Mouse (Mus musculus) heart, postnatal 10 days (tissue): ENCODE results near the gene Tenm3. TPM values are rescaled to one million over a fixed set of nuclear protein-coding genes. Genes with fewer than 3 reads are reported as not detected.

Experiments used
- DNase-seq, 2 experiments: peaks; one replicate each; pipeline ENCODE4 v3.0.0; 2021
- intact Hi-C: fragments of 180-260 bp; cut with DNase I; formaldehyde crosslinking; loops from one replicate; pipeline ENCODE4 v1.15.1; 2025
- total RNA-seq, 2 experiments: library from RNA; stranded (reverse); gene quantifications; 2 replicates each; pipeline ENCODE4 v1.2.3; 2021

Tenm3 gene
- total RNA-seq, 2 experiments from 2014 or later, result 8.3 to 8.7 TPM

DNA sequence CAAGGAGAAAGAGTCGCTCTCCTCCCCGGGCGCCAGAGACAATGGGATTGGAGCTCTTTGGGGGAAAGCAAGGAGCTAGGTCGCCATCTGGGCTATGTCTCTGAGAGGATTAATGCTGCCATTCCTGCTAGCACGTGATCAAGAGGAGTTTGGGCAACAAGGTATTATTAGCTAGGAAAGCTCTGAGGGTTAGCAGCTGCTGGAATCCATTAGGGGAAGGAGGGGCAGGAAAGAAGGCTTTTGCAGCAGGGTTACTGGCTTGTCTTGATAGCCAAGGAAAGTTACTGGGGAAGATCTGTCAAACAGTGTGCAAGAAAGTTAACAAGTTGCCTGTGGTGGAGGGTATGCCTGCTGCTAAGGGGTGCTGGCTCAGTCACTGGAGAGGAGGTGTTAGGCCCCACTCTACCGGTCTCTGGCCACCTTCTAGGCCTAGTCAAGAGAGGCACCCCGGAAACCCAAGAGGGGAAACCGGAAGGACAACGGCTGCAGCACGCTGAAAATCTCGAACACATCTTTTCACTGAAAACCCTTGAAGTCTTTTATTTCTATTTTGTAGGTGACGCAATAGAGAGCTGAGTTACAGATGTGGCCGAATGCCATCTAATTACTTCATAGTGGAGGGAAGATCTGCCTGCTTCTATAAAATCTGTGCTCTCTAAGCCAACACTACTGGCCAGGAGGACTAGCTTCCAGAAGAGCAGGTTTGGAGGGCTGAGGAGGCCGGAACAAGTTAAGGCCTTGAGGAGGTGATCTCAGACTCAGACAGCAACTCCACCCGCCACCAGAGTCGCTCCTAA is 534.4 kb downstream of the Tenm3 start:
- intact Hi-C loops, result no loop called here
- peak; percentile 26 to 31 for DNase-seq

- intact Hi-C loops, result no loop called here
Observed at GRCm38 (mm10) chr8:48304224-48304623, 539.5 kb downstream of the Tenm3 start.

GRCm38 (mm10) chr8:48300613-48301037 is 543.1 kb downstream of the Tenm3 start:
- DNase-seq, result no peak

More at GRCm38 (mm10) chr8:48304224-48304623, 539.5 kb downstream of the Tenm3 start:
- DNase-seq, result no peak

GRCm38 (mm10) chr8:48300061-48300460 is 543.7 kb downstream of the Tenm3 start:
- DNase-seq, result no peak
- intact Hi-C loops, result no loop called here

More at GRCm38 (mm10) chr8:48300613-48301037, 543.1 kb downstream of the Tenm3 start:
- intact Hi-C loops, result no loop called here

GRCm38 (mm10) chr8:48299341-48299740 is 544.4 kb downstream of the Tenm3 start:
- no peak for DNase-seq
- intact Hi-C loops, result no loop called here

GRCm38 (mm10) chr8:48296371-48296770 is 547.4 kb downstream of the Tenm3 start:
- no peak for DNase-seq
- intact Hi-C loops, result no loop called here

DNA sequence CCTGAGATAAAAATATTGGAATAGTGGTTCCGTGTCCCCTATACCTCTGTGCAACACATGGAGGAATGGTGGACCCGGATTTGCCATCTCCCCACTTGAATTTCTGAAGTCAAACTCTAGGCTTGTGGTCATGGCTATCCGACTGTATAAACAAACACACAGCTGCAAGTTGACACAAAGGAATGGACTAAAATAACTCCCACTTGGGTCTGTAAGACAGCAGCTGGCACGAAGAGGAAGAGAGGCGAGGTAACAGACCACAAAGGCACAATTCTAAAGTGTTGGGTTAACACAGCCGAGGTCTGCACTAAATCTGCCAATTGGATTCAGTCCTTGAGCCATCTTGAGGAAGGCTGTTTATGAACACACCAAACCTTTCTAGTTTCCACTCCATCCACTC is 548.2 kb downstream of the Tenm3 start:
- intact Hi-C loops, result no loop called here
- DNase-seq, result no peak

- intact Hi-C loops, result no loop called here
- no peak for DNase-seq
Observed at GRCm38 (mm10) chr8:48293797-48294196, 550.0 kb downstream of the Tenm3 start.

DNA sequence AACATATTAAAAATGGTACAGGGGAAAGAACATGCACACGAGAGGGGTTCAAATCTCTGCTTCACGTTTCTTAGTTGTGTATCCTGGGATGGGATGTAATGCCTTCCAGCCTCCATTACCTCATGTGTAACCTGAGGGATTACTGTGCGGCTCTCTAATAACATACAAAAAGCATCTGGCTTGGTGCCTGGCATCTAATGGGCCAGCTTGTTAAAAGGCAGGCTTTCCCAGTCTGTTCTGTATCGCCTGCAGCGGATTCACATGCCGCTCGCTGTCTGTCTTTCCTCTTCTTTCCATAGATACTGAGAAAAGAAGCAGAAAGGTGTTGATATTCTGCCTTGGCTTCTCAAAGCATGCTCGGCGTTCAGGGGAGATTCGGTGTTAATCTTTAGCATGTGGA is 558.3 kb downstream of the Tenm3 start:
- DNase-seq, result no peak
- intact Hi-C loops, result no loop called here

DNA sequence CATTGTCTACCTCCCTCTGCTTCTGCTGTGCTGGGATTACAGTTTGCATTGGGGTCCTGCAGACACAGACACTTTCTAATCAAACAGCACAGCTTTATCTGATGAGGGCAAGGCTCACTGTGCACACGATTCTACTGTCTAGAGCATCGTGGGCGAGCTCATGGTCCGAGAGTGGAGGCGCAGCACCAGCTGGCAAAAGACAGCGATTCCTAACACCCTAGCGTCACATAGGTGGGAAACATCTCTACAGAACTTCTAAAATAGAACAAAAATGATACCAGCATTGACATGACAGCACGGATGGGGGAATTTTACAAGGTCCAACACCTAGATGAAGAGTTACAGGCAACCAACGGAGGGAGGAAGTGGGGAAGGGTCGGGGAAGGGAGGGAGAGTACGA is 561.9 kb downstream of the Tenm3 start:
- intact Hi-C loops, result no loop called here
- no peak for DNase-seq

GRCm38 (mm10) chr8:48279360-48279759 is 564.4 kb downstream of the Tenm3 start:
- intact Hi-C loops, result no loop called here
- no peak for DNase-seq

DNA sequence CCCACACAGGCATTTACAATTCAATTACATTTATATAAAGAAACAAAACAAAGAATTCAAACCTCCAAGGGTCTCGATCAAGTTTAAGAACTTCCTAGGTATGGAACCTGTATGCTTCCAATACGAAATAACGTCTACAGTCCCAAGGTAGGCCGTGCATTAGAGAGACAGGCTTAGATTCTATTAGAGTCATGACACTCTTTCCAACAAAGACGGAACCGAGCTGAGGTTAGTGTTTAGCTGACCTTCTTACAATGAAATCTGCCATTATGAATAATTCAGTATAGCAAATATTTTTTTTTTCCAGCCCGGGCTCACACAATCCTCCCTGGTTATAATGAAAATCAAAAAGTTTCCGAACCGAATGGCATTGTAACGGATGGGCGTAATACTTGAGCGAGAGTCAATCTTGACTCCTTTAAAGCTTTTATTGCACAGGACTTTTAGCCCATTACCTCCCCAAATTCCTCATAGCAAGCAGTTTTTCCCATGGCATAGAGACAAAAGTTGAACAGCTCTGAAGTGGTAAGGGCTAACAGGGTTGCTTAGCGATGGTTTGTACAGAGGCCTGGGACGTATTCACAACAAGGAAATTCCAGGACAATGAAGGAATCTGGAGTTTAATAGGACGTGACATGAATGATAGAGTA is 565.6 kb downstream of the Tenm3 start:
- intact Hi-C loops, result no loop called here
- DNase-seq, result no peak

- DNase-seq, result no peak
- intact Hi-C loops, result no loop called here
Observed at GRCm38 (mm10) chr8:48275066-48275465, 568.7 kb downstream of the Tenm3 start.

DNA sequence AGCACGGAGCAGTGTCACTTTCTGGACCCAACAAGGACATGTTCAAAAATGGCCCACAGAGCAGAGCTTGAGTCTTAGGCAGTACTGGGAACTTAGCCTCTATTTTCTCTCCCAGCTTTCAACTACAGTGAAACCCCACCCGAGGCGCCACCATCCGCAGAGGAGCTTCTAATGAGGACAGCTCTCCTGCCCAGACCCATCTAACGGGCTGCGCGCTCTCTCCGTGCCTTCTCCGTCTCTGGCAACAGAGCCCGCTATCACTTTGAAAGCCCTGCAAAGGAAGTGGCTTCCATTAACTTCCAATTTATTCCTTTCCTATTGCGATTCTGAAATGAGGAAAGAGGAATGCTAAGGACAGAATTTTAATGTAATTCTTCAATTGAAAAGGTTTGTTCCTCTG is 569.2 kb downstream of the Tenm3 start:
- no peak for DNase-seq
- intact Hi-C loops, result no loop called here

- intact Hi-C loops, result no loop called here
- DNase-seq, result no peak
Observed at GRCm38 (mm10) chr8:48268638-48269037, 575.1 kb downstream of the Tenm3 start.

GRCm38 (mm10) chr8:48260265-48260664 is 583.5 kb downstream of the Tenm3 start:
- intact Hi-C loops, result no loop called here
- DNase-seq, result no peak

DNA sequence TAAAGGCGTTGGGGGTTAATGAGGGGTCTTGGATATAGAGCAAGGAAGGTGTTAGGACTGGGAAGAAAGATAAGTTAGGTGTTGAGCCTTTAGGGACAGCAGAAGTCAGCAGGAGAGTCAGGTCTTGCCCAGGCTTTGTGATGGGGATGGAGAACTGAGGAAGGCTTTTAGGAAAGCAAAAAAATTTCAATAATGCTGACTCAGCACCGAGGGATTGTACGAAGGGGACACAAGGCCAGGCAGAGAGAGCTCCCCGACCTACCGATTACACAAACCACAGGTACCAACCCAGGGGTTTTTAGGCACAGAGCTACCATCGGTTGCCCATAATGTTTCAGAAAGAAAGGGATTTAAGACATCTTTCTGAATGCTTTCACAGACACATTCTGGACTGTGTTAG is 583.9 kb downstream of the Tenm3 start:
- DNase-seq, result no peak
- intact Hi-C loops, result no loop called here

DNA sequence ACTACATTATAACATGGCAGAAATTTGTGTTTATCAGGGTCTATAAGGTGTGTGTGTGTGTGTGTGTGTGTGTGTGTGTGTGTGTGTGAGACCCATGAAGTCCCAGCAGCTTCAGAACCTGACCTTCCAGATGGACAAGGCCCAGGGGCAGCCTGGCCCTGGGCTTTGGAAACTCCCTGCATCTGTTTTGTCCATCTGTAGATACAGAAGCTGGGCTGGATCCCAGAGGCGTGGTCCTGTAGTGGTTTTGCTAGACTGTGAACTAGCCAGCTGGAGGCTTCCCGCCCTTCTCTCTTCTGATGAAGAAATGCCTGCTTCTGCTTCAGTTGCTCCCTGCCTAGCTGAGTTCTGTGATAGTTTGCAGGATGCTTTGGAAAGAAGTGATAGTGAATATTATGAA is 599.9 kb downstream of the Tenm3 start:
- DNase-seq, result peak in 1 of 2 experiments; percentile 23
- intact Hi-C loops, result no loop called here

DNA sequence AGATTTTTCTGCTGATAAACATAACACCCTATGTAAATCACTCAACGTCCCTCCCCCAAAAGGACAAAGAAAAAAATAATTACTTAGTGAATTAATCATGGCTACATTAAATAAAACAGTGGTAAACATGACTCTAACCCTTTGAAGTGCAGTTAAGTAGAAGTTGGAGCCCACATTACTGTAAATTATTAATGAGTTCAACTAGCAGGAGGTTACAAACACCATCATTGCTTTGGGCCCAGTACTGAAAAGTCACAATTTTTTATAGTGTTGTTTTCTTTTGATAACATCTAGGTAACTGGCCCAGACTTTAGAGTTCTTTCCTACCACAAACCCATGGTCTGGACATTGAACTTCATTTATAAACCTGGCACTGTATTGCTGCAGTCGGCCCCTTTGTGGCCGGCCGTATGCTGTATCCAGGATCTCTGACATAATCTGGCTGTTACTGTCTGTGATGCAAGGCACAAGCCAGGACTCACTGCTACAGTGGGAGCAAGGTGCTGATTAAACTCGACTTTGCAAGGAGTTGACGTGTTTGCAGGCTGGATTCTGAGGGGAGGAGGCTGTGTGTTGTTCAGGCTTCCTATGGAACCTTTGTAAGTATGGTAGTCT is 602.7 kb downstream of the Tenm3 start:
- intact Hi-C loops, result no loop called here
- DNase-seq, result no peak

GRCm38 (mm10) chr8:48236968-48237367 is 606.8 kb downstream of the Tenm3 start:
- intact Hi-C loops, result no loop called here
- no peak for DNase-seq

DNA sequence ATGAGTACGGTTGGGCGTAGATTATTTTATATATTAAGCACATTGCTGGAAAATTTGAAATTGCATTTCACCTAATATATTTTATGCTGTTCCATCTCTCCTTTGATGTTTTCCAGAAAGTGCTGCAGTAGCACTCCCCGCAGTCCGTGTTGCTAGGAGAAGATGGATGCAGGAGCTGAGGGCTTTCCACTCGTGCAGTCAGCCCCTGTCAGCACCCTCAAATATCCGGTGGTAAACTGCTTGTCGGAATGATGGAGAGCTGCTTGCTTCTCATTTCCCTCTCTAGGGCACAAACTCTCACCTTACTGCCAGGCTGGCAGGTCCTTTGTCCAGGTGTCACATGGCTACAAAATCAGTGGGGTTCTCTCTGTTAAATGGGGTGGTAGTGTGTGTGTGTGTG is 610.8 kb downstream of the Tenm3 start:
- intact Hi-C loops, result no loop called here
- no peak for DNase-seq

DNA sequence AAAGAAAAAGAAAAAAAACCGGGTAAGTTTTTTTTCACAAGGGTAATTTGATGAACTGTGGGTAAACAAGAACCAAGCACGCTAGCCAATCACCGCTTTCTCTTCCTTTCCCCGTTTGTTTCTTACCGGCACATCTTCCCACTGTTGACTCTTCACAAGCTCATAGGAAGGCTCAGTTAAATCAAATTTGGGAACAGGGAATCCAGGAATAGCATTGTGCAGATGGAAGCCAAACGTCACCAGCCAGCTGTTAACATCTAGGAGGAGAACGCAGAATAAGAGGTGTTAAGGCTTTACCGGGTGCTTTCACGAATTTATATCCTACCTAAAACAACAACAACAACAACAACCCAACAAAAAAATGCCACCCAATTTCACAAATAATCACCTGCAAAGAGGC is 611.9 kb downstream of the Tenm3 start:
- no peak for DNase-seq
- intact Hi-C loops, result no loop called here
